Mouse (Mus musculus) CD4-positive, CD25-positive, alpha-beta regulatory T cell (primary cell): ENCODE data around the gene Rpl22l1. TPM values are rescaled to one million over a fixed set of nuclear protein-coding genes. Genes with fewer than 3 reads are reported as not detected.

Source experiments
- polyA plus RNA-seq: library from polyadenylated mRNA; unstranded; fragments of 100-300 nt; shearing (Covaris generic); gene quantifications from one replicate; pipeline ENCODE4 v1.2.1, GENCODE M21; 2017

Rpl22l1 gene
- polyA plus RNA-seq, result 308 TPM

GRCm38 (mm10) chr3:28805301-28806097 lies at the start of gene Rpl22l1:
TSS of gene Rpl22l1 (plus strand) at chr3:28805436.

GRCm38 (mm10) chr3:28780994-28781393 lies 24.2 kb upstream of the Rpl22l1 start, which contains the start of gene Eif5a2:
TSS of gene Eif5a2 (plus strand) at chr3:28781276.

Other genes with a start within 250 kb of the Rpl22l1 start
- 0.28 TPM for gene Slc2a2, start 107.5 kb upstream of the Rpl22l1 start, polyA plus RNA-seq
- gene Eif5a2, start 24.2 kb upstream of the Rpl22l1 start, polyA plus RNA-seq, result 8.6 TPM
- not detected for gene Gm1527, start 87.2 kb downstream of the Rpl22l1 start, polyA plus RNA-seq